Mouse (Mus musculus): ENCODE measurements around the gene 5530400C23Rik. TPM values are rescaled to one million over a fixed set of nuclear protein-coding genes. Genes with fewer than 3 reads are reported as not detected.
"Not testable (repeated sequence)": the region's sequence is repeated elsewhere in the genome, so short reads cannot be mapped to it uniquely, and the experiment has no call there.

5530400C23Rik gene
- total RNA-seq (2014; fragmentation: Nextera tagmentation) (not detected in 2 replicates), total RNA-seq (2017) (not detected in 2 replicates)

DNA sequence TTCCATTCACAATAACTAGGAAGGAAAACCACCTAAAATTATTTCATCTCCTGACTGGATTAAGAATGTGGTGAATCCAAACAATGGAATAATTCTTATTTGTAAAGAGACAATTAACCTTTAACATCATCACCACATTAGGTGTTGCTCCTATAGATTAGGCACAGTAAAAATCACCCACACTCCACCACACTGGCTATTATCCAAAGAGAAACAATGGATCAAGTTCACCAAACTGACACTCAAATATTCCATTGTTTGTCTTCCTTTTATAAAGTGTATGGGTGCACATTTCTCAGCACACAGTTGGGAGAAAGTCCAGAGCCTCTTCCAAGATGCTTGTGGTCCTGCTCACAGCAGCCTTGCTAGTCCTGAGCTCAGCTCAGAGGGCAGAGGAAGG is at the start of gene 5530400C23Rik:
Gene 5530400C23Rik, plus strand, starts transcription at position 301 of the 400 bp plus-strand sequence.
- ATAC-seq (replicated peaks; ENCODE audit: poor library complexity, severe bottlenecking): not testable (repeated sequence)

DNA sequence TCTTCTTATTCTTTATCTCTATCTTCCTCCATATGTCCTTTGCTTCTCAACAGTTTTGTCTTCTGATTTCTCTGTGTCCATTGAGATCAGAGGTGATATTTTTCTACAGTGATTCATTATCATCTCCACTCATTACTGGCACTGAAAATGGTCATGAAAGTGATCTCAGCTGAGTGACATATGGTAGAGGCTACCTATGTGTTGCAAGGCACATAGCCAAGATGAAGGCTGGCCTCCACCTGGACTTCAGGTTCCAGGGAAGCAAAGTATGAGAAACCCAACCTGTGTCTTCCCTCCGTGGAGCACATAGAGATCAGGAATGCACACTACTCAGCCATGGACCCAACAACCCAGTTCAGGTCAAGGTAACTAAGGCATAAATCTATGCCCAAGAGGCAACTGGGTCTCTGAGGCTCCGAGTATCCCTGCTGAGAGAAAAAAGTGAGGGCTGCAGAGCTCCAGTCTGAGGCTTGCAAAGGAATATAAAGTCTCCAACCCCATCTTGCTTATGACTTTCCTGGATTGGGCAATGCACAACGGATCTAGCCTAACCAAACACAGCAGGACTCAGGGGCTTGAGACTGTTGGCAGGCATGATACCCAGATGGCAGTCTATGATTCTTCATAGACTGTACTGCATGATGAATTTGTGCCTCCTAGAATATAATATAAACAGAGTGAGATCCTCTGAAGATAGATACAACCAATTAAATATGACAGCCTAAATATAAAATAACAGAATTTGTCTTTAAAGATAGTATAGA is 14.1 kb downstream of the 5530400C23Rik start:
- no peak for ATAC-seq (replicated peaks; ENCODE audit: poor library complexity, severe bottlenecking)

DNA sequence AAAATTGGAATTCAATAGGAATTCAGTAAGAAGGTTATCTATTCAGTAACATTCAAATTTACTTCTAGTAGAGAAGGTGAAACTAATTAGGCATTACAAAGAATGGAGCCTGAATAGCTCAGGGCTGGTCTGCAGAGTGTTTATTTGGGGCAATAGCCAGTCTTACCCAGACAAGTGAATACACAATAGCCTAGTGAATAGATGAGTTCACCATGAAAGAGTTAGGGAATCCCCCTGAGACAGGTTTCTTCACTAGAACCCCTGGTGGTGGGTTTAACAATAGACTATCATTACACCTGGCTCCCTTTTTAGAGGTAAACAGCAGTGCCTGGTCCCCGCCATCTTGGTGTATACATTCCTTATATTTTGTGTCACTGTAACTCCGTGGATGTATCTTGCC is 21.9 kb downstream of the 5530400C23Rik start:
- not testable (repeated sequence) for ATAC-seq (replicated peaks; ENCODE audit: poor library complexity, severe bottlenecking)

GRCm38 (mm10) chr6:133338535-133338934 is 46.5 kb downstream of the 5530400C23Rik start:
- ATAC-seq (replicated peaks; ENCODE audit: poor library complexity, severe bottlenecking): no peak

GRCm38 (mm10) chr6:133341731-133342130 is 49.7 kb downstream of the 5530400C23Rik start:
- not testable (repeated sequence) for ATAC-seq (replicated peaks; ENCODE audit: poor library complexity, severe bottlenecking)

Other genes starting within 250 kb of the 5530400C23Rik start
- not detected in 2 replicates for gene Tas2r140, start 236.4 kb upstream of the 5530400C23Rik start, total RNA-seq (2014; fragmentation: Nextera tagmentation)
- gene Tas2r140, start 236.4 kb upstream of the 5530400C23Rik start, total RNA-seq (2017): not detected in 2 replicates
- gene Smim10l1, start 187.3 kb upstream of the 5530400C23Rik start, total RNA-seq (2014; fragmentation: Nextera tagmentation): 31.7 and 42.5 TPM in 2 replicates
- gene Smim10l1, start 187.3 kb upstream of the 5530400C23Rik start, total RNA-seq (2017): 74.2 and 88.5 TPM in 2 replicates

All from granulocyte monocyte progenitor cell, adult 5-6 weeks (primary cell).